In genomic region chr2:9352190-9352589, GRCm38 (mm10) we compare ENCODE assay signal across 11 mouse cellular contexts.
DNase-seq lines count a peak whose midpoint lies in the region; ATAC-seq lines count a peak whose summit lies in the region.
"Had no signal": no experiment of that assay in that cellular context is flagged by ENCODE, and none has a peak within 500 bp of the region (broad histone marks: within the 10 kb centered on the region; RNA-seq: fewer than 3 reads in every experiment).

No protein-coding gene starts in this region.

- no peaks in the 10 kb centered on the region for H3K36me3 ChIP-seq in forebrain, embryonic 15.5 days
- no peaks in the 10 kb centered on the region for H3K36me3 ChIP-seq in forebrain, embryonic 10.5 days (replicated peaks)
- H3K36me3 ChIP-seq in midbrain, embryonic 14.5 days (ENCODE audit: control insufficient read depth, insufficient read depth, low read length), result no peaks in the 10 kb centered on the region
- no peaks in the 10 kb centered on the region for H3K36me3 ChIP-seq in midbrain, embryonic 11.5 days (ENCODE audit: control insufficient read depth, insufficient read depth, low read length)
- H3K36me3 ChIP-seq in forebrain, embryonic 16.5 days (ENCODE audit: control insufficient read depth, insufficient read depth), result no peaks in the 10 kb centered on the region
- no peaks in the 10 kb centered on the region for H3K36me3 ChIP-seq in neural tube, embryonic 15.5 days

- no peak for DNase-seq in forebrain, embryonic 10.5 days (ENCODE audit: extremely low spot score, low spot score)
- peak; percentile 43 for DNase-seq in midbrain, embryonic 14.5 days
- DNase-seq in midbrain, embryonic 11.5 days (ENCODE audit: low spot score, missing footprints), result no peak
- DNase-seq in lung, adult 18-20 months, result no peak
- no peak for DNase-seq in B cell, adult 2 months
- DNase-seq: gastrocnemius, postnatal 25 days; right cerebral cortex, postnatal 4 days had no signal

- 0 out of 2 replicates have a peak, but pooled peaks cover 6% of the 10 kb centered on the region for H3K4me1 ChIP-seq in forebrain, embryonic 15.5 days
- peaks cover 8% of the 10 kb centered on the region for H3K4me1 ChIP-seq in forebrain, embryonic 10.5 days
- no peaks in the 10 kb centered on the region for H3K4me1 ChIP-seq in midbrain, embryonic 14.5 days (ENCODE audit: control insufficient read depth, insufficient read depth, low read length)
- H3K4me1 ChIP-seq in midbrain, embryonic 11.5 days (ENCODE audit: control insufficient read depth, insufficient read depth, low read length), result no peaks in the 10 kb centered on the region
- peaks cover 4% of the 10 kb centered on the region; the same call in 1 of the 2 replicates for H3K4me1 ChIP-seq in forebrain, embryonic 16.5 days (replicated peaks; ENCODE audit: control insufficient read depth, insufficient read depth, low read length)
- H3K4me1 ChIP-seq in neural tube, embryonic 15.5 days, result 0 out of 2 replicates have a peak, but pooled peaks cover 4% of the 10 kb centered on the region
- H3K4me1 ChIP-seq: megakaryocyte, embryonic 14.5 days had no signal

- H3K9me3 ChIP-seq in forebrain, embryonic 15.5 days, result no peaks in the 10 kb centered on the region
- no peaks in the 10 kb centered on the region for H3K9me3 ChIP-seq in forebrain, embryonic 10.5 days
- no peaks in the 10 kb centered on the region for H3K9me3 ChIP-seq in midbrain, embryonic 14.5 days (ENCODE audit: control insufficient read depth, low read length)
- no peaks in the 10 kb centered on the region for H3K9me3 ChIP-seq in midbrain, embryonic 11.5 days (ENCODE audit: control insufficient read depth, low read length)
- H3K9me3 ChIP-seq in forebrain, embryonic 16.5 days (ENCODE audit: control insufficient read depth, low read length), result no peaks in the 10 kb centered on the region
- no peaks in the 10 kb centered on the region for H3K9me3 ChIP-seq in neural tube, embryonic 15.5 days (replicated peaks)
- H3K9me3 ChIP-seq: megakaryocyte, embryonic 14.5 days had no signal

- H3K4me3 ChIP-seq in forebrain, embryonic 15.5 days, result no peak overlapping the region
- H3K4me3 ChIP-seq in forebrain, embryonic 10.5 days, result no peak overlapping the region
- no peak overlapping the region for H3K4me3 ChIP-seq in midbrain, embryonic 14.5 days (replicated peaks; ENCODE audit: low read depth, low read length)
- H3K4me3 ChIP-seq in midbrain, embryonic 11.5 days (ENCODE audit: low read depth, low read length), result no peak overlapping the region
- H3K4me3 ChIP-seq in forebrain, embryonic 16.5 days (replicated peaks; ENCODE audit: low read length), result no peak overlapping the region
- H3K4me3 ChIP-seq in neural tube, embryonic 15.5 days (replicated peaks), result no peak overlapping the region
- H3K4me3 ChIP-seq: megakaryocyte, embryonic 14.5 days had no signal

- ATAC-seq in forebrain, embryonic 15.5 days (replicated peaks), result peak; percentile 96
- ATAC-seq in midbrain, embryonic 14.5 days (ENCODE audit: low FRiP score, low TSS enrichment), result 0 out of 2 replicates have a peak, but pooled peaks have one; percentile 37
- no peak; the same call in 1 of the 2 replicates for ATAC-seq in midbrain, embryonic 11.5 days (ENCODE audit: low FRiP score)
- peak; percentile 98 for ATAC-seq in forebrain, embryonic 16.5 days
- peak; percentile 68 for ATAC-seq in neural tube, embryonic 15.5 days (ENCODE audit: low FRiP score)

- H3K9ac ChIP-seq in forebrain, embryonic 15.5 days (replicated peaks), result no peak overlapping the region
- no peak overlapping the region for H3K9ac ChIP-seq in midbrain, embryonic 14.5 days (replicated peaks; ENCODE audit: low read length)
- no peak overlapping the region for H3K9ac ChIP-seq in midbrain, embryonic 11.5 days (ENCODE audit: low read length)
- H3K9ac ChIP-seq in forebrain, embryonic 16.5 days (replicated peaks; ENCODE audit: low read depth, low read length), result no peak overlapping the region
- no peak overlapping the region for H3K9ac ChIP-seq in neural tube, embryonic 15.5 days (replicated peaks)

- no peak overlapping the region for H3K4me2 ChIP-seq in forebrain, embryonic 15.5 days (replicated peaks)
- H3K4me2 ChIP-seq in midbrain, embryonic 14.5 days (ENCODE audit: low read length), result no peak overlapping the region
- H3K4me2 ChIP-seq in midbrain, embryonic 11.5 days, result no peak overlapping the region
- H3K4me2 ChIP-seq in forebrain, embryonic 16.5 days (ENCODE audit: low read length), result peak overlapping the region; percentile 5; the same call in 1 of the 2 replicates
- H3K4me2 ChIP-seq in neural tube, embryonic 15.5 days, result no peak overlapping the region

- no peaks in the 10 kb centered on the region for H3K27me3 ChIP-seq in forebrain, embryonic 15.5 days
- H3K27me3 ChIP-seq in forebrain, embryonic 10.5 days (ENCODE audit: poor library complexity, severe bottlenecking), result no peaks in the 10 kb centered on the region
- no peaks in the 10 kb centered on the region for H3K27me3 ChIP-seq in midbrain, embryonic 14.5 days (ENCODE audit: control insufficient read depth, insufficient read depth, low read length)
- no peaks in the 10 kb centered on the region for H3K27me3 ChIP-seq in midbrain, embryonic 11.5 days (ENCODE audit: control insufficient read depth, insufficient read depth, low read length)
- no peaks in the 10 kb centered on the region for H3K27me3 ChIP-seq in forebrain, embryonic 16.5 days (replicated peaks; ENCODE audit: control insufficient read depth, insufficient read depth, low read length)
- no peaks in the 10 kb centered on the region for H3K27me3 ChIP-seq in neural tube, embryonic 15.5 days (replicated peaks)
- H3K27me3 ChIP-seq: megakaryocyte, embryonic 14.5 days had no signal

- H3K27ac ChIP-seq in forebrain, embryonic 15.5 days (replicated peaks), result peak overlapping the region; percentile 48; the same call in 1 of the 2 replicates
- H3K27ac ChIP-seq in forebrain, embryonic 10.5 days, result no peak overlapping the region
- no peak overlapping the region for H3K27ac ChIP-seq in midbrain, embryonic 14.5 days (replicated peaks; ENCODE audit: low read depth, low read length)
- no peak overlapping the region for H3K27ac ChIP-seq in midbrain, embryonic 11.5 days (ENCODE audit: low read depth, low read length)
- H3K27ac ChIP-seq in forebrain, embryonic 16.5 days (ENCODE audit: low read length), result peak overlapping the region; percentile 61
- H3K27ac ChIP-seq in neural tube, embryonic 15.5 days (replicated peaks), result no peak overlapping the region

- 31% methylated on average over 7 of the region's 7 CpGs for WGBS in forebrain, embryonic 15.5 days
- 63% methylated on average over 7 of the region's 7 CpGs for WGBS in forebrain, embryonic 10.5 days
- WGBS in midbrain, embryonic 14.5 days, result 40% methylated on average over 7 of the region's 7 CpGs
- 61% methylated on average over 7 of the region's 7 CpGs for WGBS in midbrain, embryonic 11.5 days
- 23% methylated on average over 7 of the region's 7 CpGs for WGBS in forebrain, embryonic 16.5 days
- 29% methylated on average over 7 of the region's 7 CpGs for WGBS in neural tube, embryonic 15.5 days

Comparison
In these comparisons a context has a peak if more than half of its experiments do, and no peak if none do; other contexts are left out.
1. H3K27ac ChIP-seq: peak in forebrain, embryonic 15.5 days (single experiment) and forebrain, embryonic 16.5 days (single experiment); none in forebrain, embryonic 10.5 days (single experiment), midbrain, embryonic 14.5 days (single experiment), midbrain, embryonic 11.5 days (single experiment) and neural tube, embryonic 15.5 days (single experiment).